Mouse (Mus musculus) layer of hippocampus, adult 2 months (tissue): ENCODE measurements around the gene Med27. TPM values are rescaled to one million over a fixed set of nuclear protein-coding genes. Genes with fewer than 3 reads are reported as not detected.

Source experiments
- DNase-seq, 2 experiments: peaks; one replicate each; pipeline ENCODE4 v3.0.0; 2022; ENCODE audit warnings: low spot score in 2 of 2
- H3K27ac ChIP-seq: fragments of 200-600 bp; 2 replicates; pipeline ENCODE4 v1.8.1; 2022
- H3K4me3 ChIP-seq: fragments of 200-600 bp; 2 replicates; pipeline ENCODE4 v1.8.1; 2022; ENCODE audit warnings: mild to moderate bottlenecking
- CTCF ChIP-seq: fragments of 200-600 bp; conservative IDR thresholded peaks from 2 replicates; pipeline ENCODE4 v1.8.1; 2022; ENCODE audit warnings: antibody characterized with exemption, mild to moderate bottlenecking, moderate library complexity
- total RNA-seq, 2 experiments: library from RNA; stranded (reverse); gene quantifications; 2 replicates each; pipeline ENCODE4 v1.2.3; 2021

Gene Med27
- total RNA-seq, 2 experiments from 2014 or later, result 45.3 to 45.5 TPM

- Histone ChIP-seq H3K4me3 (no peak overlapping the region), H3K27ac (peak overlapping the region; percentile 91)
- no peak for DNase-seq
- TF ChIP-seq CTCF, result no peak
These were observed 119.8 kb downstream of the Med27 start for GRCm38 (mm10) chr2:29466396-29466795.

GRCm38 (mm10) chr2:29468517-29468936 lies 121.9 kb downstream of the Med27 start:
- Histone ChIP-seq H3K27ac (peak overlapping the region; percentile 82), H3K4me3 (no peak overlapping the region)
- peak; percentile 60 to 62 for DNase-seq
- TF ChIP-seq CTCF, result no peak

GRCm38 (mm10) chr2:29472952-29473437 lies 126.4 kb downstream of the Med27 start:
- no peak overlapping the region for H3K27ac ChIP-seq
- no peak for TF ChIP-seq CTCF
- no peak overlapping the region for H3K4me3 ChIP-seq
- DNase-seq, result no peak

GRCm38 (mm10) chr2:29473907-29474306 lies 127.3 kb downstream of the Med27 start:
- no peak for TF ChIP-seq CTCF
- no peak for DNase-seq
- Histone ChIP-seq H3K27ac (no peak overlapping the region), H3K4me3 (no peak overlapping the region)

- H3K4me3 ChIP-seq, result no peak overlapping the region
- no peak overlapping the region for H3K27ac ChIP-seq
- TF ChIP-seq CTCF, result peak; percentile 54
- DNase-seq, result no peak
These were observed 130.1 kb downstream of the Med27 start for GRCm38 (mm10) chr2:29476702-29477101.

GRCm38 (mm10) chr2:29481856-29482255 lies 135.2 kb downstream of the Med27 start:
- TF ChIP-seq CTCF, result no peak
- DNase-seq, result no peak
- peak overlapping the region; percentile 18; the same call in 1 of the 2 replicates for H3K27ac ChIP-seq
- no peak overlapping the region for H3K4me3 ChIP-seq

- no peak overlapping the region for H3K4me3 ChIP-seq
- TF ChIP-seq CTCF, result no peak
- H3K27ac ChIP-seq, result peak overlapping the region; percentile 43
- no peak for DNase-seq
These were observed 136.5 kb downstream of the Med27 start for GRCm38 (mm10) chr2:29482979-29483718.

GRCm38 (mm10) chr2:29485519-29485918 lies 138.9 kb downstream of the Med27 start:
- H3K27ac ChIP-seq, result no peak overlapping the region
- DNase-seq, result no peak
- no peak for TF ChIP-seq CTCF
- H3K4me3 ChIP-seq, result no peak overlapping the region

GRCm38 (mm10) chr2:29486491-29486890 lies 139.9 kb downstream of the Med27 start:
- no peak for DNase-seq
- Histone ChIP-seq H3K27ac (peak overlapping the region; percentile 53; the same call in 1 of the 2 replicates), H3K4me3 (no peak overlapping the region)
- TF ChIP-seq CTCF, result no peak

- Histone ChIP-seq H3K27ac (peak overlapping the region; percentile 61; the same call in 1 of the 2 replicates), H3K4me3 (no peak overlapping the region)
- no peak for TF ChIP-seq CTCF
- no peak for DNase-seq
These were observed 141.0 kb downstream of the Med27 start for GRCm38 (mm10) chr2:29487652-29488051.

- DNase-seq, result no peak
- no peak for TF ChIP-seq CTCF
- H3K4me3 ChIP-seq, result no peak overlapping the region
- H3K27ac ChIP-seq, result peak overlapping the region; percentile 61
These were observed 142.0 kb downstream of the Med27 start for GRCm38 (mm10) chr2:29488379-29489236.

GRCm38 (mm10) chr2:29491656-29492055 lies 145.0 kb downstream of the Med27 start:
- Histone ChIP-seq H3K4me3 (no peak overlapping the region), H3K27ac (no peak overlapping the region)
- no peak for TF ChIP-seq CTCF
- no peak for DNase-seq

- no peak for DNase-seq
- Histone ChIP-seq H3K27ac (peak overlapping the region; percentile 39; the same call in 1 of the 2 replicates), H3K4me3 (no peak overlapping the region)
- TF ChIP-seq CTCF, result no peak
These were observed 146.9 kb downstream of the Med27 start for GRCm38 (mm10) chr2:29493396-29494031.
